Mouse (Mus musculus) C2C12 (cell line): ENCODE data around the gene Cops9.

ENCODE experiments used
- CEBPB ChIP-seq: IDR thresholded peaks from one replicate; pipeline ENCODE4 v1.6.1; 2011; ENCODE audit warnings: low read depth, mild to moderate bottlenecking, control low read depth, moderate library complexity
- CTCF ChIP-seq: IDR thresholded peaks from one replicate; pipeline ENCODE4 v1.5.1; 2011; ENCODE audit not compliant: control insufficient read depth, insufficient read depth, insufficient read length
- FOSL1 ChIP-seq: IDR thresholded peaks from one replicate; pipeline ENCODE4 v1.8.0; 2011; ENCODE audit warnings: mild to moderate bottlenecking, low read length; ENCODE audit not compliant: poor library complexity, insufficient read depth, severe bottlenecking
- MAX ChIP-seq: IDR thresholded peaks from one replicate; pipeline ENCODE4 v1.6.1; 2011; ENCODE audit warnings: mild to moderate bottlenecking, control low read depth
- MYOD1 ChIP-seq: IDR thresholded peaks from one replicate; pipeline ENCODE4 v1.6.1; 2011; ENCODE audit warnings: low read depth; ENCODE audit not compliant: control insufficient read depth, insufficient read length
- MYOG ChIP-seq: IDR thresholded peaks from one replicate; pipeline ENCODE4 v1.6.1; 2011; ENCODE audit not compliant: control insufficient read depth, insufficient read length; ENCODE audit errors: extremely low read depth
- USF1 ChIP-seq: IDR thresholded peaks from one replicate; pipeline ENCODE4 v1.6.1; 2011; ENCODE audit warnings: low read depth, mild to moderate bottlenecking, control low read depth, moderate library complexity

GRCm38 (mm10) chr1:92634569-92634968 is 7.2 kb downstream of the Cops9 start:
- TF ChIP-seq CTCF (no peak), MYOD1 (no peak), MAX (no peak), MYOG (no peak), USF1 (no peak), CEBPB (no peak), FOSL1 (no peak)
